Mouse (Mus musculus): ENCODE measurements at regions not wholly inside any gene's neighbourhood (a gene's known extent, or its start where the extent isn't known, plus 50 kb on each side); places are given as distances from the start of the nearest gene placed in this dataset.

- no peak for DNase-seq (ENCODE audit: low spot score)
These were observed 151.8 kb upstream of the Atxn1 start for GRCm38 (mm10) chr13:46116576-46116975.

GRCm38 (mm10) chr13:46104971-46105370 lies 140.2 kb upstream of the Atxn1 start:
- DNase-seq (ENCODE audit: low spot score), result no peak

GRCm38 (mm10) chr13:46098621-46099020 lies 133.8 kb upstream of the Atxn1 start:
- DNase-seq (ENCODE audit: low spot score), result no peak

GRCm38 (mm10) chr13:46098131-46098530 lies 133.3 kb upstream of the Atxn1 start:
- no peak for DNase-seq (ENCODE audit: low spot score)

- DNase-seq (ENCODE audit: low spot score), result peak; percentile 5
These were observed 132.2 kb upstream of the Atxn1 start for GRCm38 (mm10) chr13:46096968-46097367.

GRCm38 (mm10) chr13:46096416-46096815 lies 131.6 kb upstream of the Atxn1 start:
- DNase-seq (ENCODE audit: low spot score), result no peak

- DNase-seq (ENCODE audit: low spot score), result no peak
These were observed 128.0 kb upstream of the Atxn1 start for GRCm38 (mm10) chr13:46092787-46093186.

GRCm38 (mm10) chr13:46091109-46091508 lies 126.3 kb upstream of the Atxn1 start:
- DNase-seq (ENCODE audit: low spot score), result no peak

- no peak for DNase-seq (ENCODE audit: low spot score)
These were observed 123.4 kb upstream of the Atxn1 start for GRCm38 (mm10) chr13:46088237-46088636.

- DNase-seq (ENCODE audit: low spot score), result no peak
These were observed 122.9 kb upstream of the Atxn1 start for GRCm38 (mm10) chr13:46087663-46088062.

- no peak for DNase-seq (ENCODE audit: low spot score)
These were observed 112.1 kb upstream of the Atxn1 start for GRCm38 (mm10) chr13:46076879-46077278.

GRCm38 (mm10) chr13:46071670-46072069 lies 106.9 kb upstream of the Atxn1 start:
- no peak for DNase-seq (ENCODE audit: low spot score)

GRCm38 (mm10) chr13:46069571-46069970 lies 104.8 kb upstream of the Atxn1 start:
- no peak for DNase-seq (ENCODE audit: low spot score)

- no peak for DNase-seq (ENCODE audit: low spot score)
These were observed 98.0 kb upstream of the Atxn1 start for GRCm38 (mm10) chr13:46062758-46063157.

- DNase-seq (ENCODE audit: low spot score), result no peak
These were observed 95.1 kb upstream of the Atxn1 start for GRCm38 (mm10) chr13:46059870-46060269.

GRCm38 (mm10) chr13:46058862-46059261 lies 94.1 kb upstream of the Atxn1 start:
- no peak for DNase-seq (ENCODE audit: low spot score)

GRCm38 (mm10) chr13:46058341-46058740 lies 93.5 kb upstream of the Atxn1 start:
- no peak for DNase-seq (ENCODE audit: low spot score)

- DNase-seq (ENCODE audit: low spot score), result no peak
These were observed 90.6 kb upstream of the Atxn1 start for GRCm38 (mm10) chr13:46055410-46055809.

- DNase-seq (ENCODE audit: low spot score), result no peak
These were observed 78.8 kb upstream of the Atxn1 start for GRCm38 (mm10) chr13:46043568-46043967.

GRCm38 (mm10) chr13:46043016-46043415 lies 78.2 kb upstream of the Atxn1 start:
- no peak for DNase-seq (ENCODE audit: low spot score)

GRCm38 (mm10) chr13:46042224-46042623 lies 77.4 kb upstream of the Atxn1 start:
- no peak for DNase-seq (ENCODE audit: low spot score)

- no peak for DNase-seq (ENCODE audit: low spot score)
These were observed 76.7 kb upstream of the Atxn1 start for GRCm38 (mm10) chr13:46041475-46041874.

- DNase-seq (ENCODE audit: low spot score), result no peak
These were observed 75.3 kb upstream of the Atxn1 start for GRCm38 (mm10) chr13:46040062-46040461.

- DNase-seq (ENCODE audit: low spot score), result no peak
These were observed 73.9 kb upstream of the Atxn1 start for GRCm38 (mm10) chr13:46038441-46039331.
